Mouse (Mus musculus) granulocyte monocyte progenitor cell, adult 5-6 weeks (primary cell): ENCODE data around the gene Rubcnl. TPM values are rescaled to one million over a fixed set of nuclear protein-coding genes. Genes with fewer than 3 reads are reported as not detected.

Experiments
- ATAC-seq: replicated peaks from 2 replicates; pipeline ENCODE4 v1.8.0; 2016; ENCODE audit warnings: mild to moderate bottlenecking, moderate TSS enrichment, inconsistent platforms; ENCODE audit not compliant: poor library complexity, severe bottlenecking
- total RNA-seq, 2 experiments: library from RNA; stranded (forward) in 1 of 2; stranded (reverse) in 1 of 2; fragments of 200-712, 200-1000 nt in 1 of 2; fragments of >200 nt in 1 of 2; fragmentation: Nextera tagmentation in 1 of 2; gene quantifications; 2 replicates each; pipeline ENCODE4 v1.2.3; 2014 to 2017

Gene Rubcnl
- total RNA-seq (2014; fragmentation: Nextera tagmentation) = 3.1 and 4.6 TPM in 2 replicates
- total RNA-seq (2017) = 0.93 and 3.1 TPM in 2 replicates

- ATAC-seq = peak; percentile 49
Measured at GRCm38 (mm10) chr14:75015856-75016714, at the start of gene Rubcnl. Rubcnl (plus strand) TSS chr14:75016027.

GRCm38 (mm10) chr14:74972216-74972615 lies 43.6 kb upstream of the Rubcnl start:
- no peak for ATAC-seq

- no peak for ATAC-seq
Measured at GRCm38 (mm10) chr14:74972687-74973086, 43.1 kb upstream of the Rubcnl start.

GRCm38 (mm10) chr14:74974136-74974651 lies 41.6 kb upstream of the Rubcnl start:
- no peak for ATAC-seq

GRCm38 (mm10) chr14:74976972-74977371 lies 38.9 kb upstream of the Rubcnl start:
- peak; percentile 82 for ATAC-seq

DNA sequence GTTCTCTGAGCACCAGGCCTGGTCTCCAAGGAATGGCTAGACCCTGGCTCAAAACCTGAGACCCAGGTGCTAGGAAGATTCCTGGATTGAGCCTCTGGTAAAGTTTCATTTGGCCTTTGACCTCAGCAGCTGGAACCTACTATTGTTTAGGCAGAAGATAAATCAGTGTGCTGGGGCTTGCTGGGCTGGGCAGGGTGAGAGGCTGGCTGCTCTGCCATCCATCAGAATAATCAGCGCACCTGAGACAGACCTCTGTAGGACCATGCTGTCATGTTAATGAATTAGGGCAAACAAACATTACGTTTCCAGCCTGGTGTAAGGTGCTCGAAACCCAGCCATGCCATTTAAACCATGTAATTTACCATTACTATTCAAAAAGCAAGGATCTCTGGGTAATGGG lies 34.8 kb upstream of the Rubcnl start:
- ATAC-seq = no peak

DNA sequence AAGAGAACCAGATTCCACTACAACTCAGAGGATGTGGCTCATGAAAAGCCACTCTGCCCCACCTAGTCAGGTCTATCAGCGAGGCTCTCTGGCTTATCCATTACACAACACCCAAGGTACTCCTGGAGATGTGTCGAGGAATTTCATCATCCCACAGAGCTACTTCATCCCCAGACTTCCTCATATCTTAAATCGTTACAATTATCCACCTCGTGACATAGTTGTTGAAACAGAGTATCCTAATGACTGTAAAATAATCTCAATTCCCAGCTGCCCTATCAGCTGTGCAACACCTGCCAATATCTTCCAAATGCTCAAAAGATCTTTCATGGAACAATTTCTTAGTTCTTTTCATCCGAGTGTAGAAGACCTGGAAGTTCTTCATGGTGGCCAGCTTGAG lies 32.7 kb upstream of the Rubcnl start:
- ATAC-seq = peak; percentile 98

GRCm38 (mm10) chr14:74984817-74985391 lies 30.9 kb upstream of the Rubcnl start:
- no peak for ATAC-seq

DNA sequence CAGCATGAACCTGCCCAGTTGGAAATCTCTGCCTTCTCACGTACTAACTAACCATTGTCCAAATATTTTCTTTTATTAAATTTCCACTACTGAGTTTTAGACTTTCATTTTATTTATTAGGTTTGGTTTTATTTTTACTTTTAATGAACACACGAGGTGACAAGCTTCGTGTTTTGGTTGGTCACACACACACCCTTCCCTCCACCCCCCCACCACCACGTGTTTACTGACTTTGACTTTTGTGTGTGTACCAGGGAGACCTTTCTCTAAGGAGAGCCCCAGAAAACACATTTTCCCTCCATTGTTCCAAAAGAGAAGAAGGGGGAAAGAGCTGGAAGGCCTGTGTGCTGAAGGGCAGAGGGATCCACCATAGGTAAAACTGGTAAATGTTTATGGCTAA lies 30.2 kb upstream of the Rubcnl start:
- no peak for ATAC-seq

- no peak for ATAC-seq
Measured at GRCm38 (mm10) chr14:74986527-74986926, 29.3 kb upstream of the Rubcnl start.

- peak; percentile 93 for ATAC-seq
Measured at GRCm38 (mm10) chr14:74989322-74989721, 26.5 kb upstream of the Rubcnl start.

- no peak for ATAC-seq
Measured at GRCm38 (mm10) chr14:74989909-74990308, 25.9 kb upstream of the Rubcnl start.

- peak; percentile 57 for ATAC-seq
Measured at GRCm38 (mm10) chr14:74990504-74990903, 25.3 kb upstream of the Rubcnl start.

GRCm38 (mm10) chr14:74996556-74996955 lies 19.3 kb upstream of the Rubcnl start:
- ATAC-seq = peak; percentile 70

DNA sequence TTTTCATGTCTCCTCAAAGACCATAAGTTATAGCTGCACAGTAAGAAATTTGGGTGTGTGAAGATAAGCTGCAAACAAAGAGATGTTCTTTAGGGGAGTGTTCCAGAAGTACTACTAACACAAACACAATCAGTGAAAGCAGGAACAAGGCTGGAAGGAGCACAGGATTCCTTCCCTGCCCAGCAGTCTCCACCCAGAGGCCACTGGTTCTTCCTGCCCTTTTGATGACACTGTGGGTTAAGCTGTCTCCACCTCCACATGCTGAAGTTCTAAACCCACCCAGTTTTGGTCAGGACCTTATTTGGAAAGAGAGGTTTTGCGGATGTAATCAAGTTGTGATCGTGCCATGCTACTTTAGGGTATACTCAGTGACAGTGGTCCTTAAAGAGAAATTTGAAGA lies 18.8 kb upstream of the Rubcnl start:
- 0 out of 2 replicates have a peak, but pooled peaks have one; percentile 23 for ATAC-seq

DNA sequence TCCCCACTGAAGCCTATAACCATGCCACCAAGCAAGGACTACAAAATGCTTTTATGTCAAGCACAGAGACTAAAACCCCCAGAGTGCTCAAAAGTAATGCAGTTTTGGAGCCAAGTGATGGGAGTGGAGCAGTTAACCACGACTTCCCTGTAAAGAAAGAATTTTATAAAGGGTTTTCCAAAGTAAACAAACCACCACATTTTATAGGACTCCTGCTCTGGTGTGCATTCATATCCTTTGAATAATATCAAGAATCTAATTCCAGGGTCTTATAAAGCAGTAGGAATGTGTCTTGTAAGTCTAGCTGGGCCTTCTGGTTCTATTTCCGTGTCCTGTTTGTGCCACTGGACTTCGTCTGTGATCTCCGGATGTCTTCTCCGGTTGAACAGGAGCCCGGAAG lies 14.5 kb upstream of the Rubcnl start:
- no peak for ATAC-seq

- ATAC-seq = no peak
Measured at GRCm38 (mm10) chr14:75003356-75003755, 12.5 kb upstream of the Rubcnl start.

DNA sequence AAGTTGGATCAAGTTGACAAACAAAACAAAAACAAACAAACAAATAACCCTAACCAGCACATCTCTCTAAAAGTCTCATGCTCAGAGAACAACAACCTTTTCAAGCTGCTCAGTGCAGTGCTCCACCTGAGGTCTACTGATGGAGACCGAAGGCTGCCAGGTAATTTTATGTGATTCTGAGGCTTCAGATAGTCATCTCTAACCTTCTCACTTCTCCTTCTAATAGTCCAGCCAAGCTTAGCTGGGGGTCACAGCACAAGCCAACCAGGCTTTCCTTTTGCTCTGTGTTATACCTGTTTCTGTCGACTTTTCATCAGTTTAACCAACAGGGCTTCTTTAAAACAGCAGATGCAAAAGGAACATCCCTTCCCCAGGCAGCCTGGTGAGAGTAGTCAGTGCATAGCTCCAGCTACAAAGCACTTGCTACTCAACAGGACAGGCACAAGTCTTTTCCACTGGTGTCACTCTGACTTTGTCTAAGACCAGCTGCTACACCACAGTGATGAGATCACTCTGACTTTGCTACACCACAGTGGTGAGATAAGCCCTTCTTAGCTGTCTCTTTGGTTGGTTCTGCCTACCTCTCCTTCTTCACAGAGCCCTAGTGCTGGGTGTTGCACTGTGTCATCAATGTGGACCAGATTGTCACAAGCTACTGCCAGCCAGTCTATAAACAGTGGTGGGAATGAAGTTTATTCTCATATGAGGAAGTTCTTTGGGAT lies 10.2 kb upstream of the Rubcnl start:
- ATAC-seq = peak; percentile 71

DNA sequence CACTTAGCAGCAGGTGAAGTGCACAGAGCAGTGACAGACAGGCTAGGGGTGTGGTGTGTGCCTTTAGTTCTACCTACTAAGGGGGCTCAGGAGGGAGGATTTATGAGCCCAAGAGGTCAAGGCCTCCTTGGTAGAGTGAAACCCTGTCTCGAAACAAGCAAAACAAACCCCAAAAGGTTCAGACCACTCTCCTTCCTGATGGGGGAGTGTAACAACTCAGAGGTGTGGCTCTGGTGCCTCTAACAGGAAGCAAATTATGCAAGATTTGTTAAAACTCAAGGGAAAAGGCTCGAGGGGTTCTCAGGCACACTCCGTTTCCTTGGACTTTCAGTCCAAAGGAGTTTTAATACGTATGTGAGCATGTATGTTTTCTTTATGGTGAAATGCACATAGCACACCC lies 5.5 kb upstream of the Rubcnl start:
- peak; percentile 65 for ATAC-seq

GRCm38 (mm10) chr14:75010986-75011655 lies 4.7 kb upstream of the Rubcnl start:
- ATAC-seq = peak; percentile 81
